Mouse (Mus musculus) lung, postnatal 10 days (tissue): ENCODE data around the gene Rasl12.

ENCODE experiments used
- DNase-seq: peaks from one replicate; pipeline ENCODE4 v3.0.0; 2021

Rasl12 gene

DNA sequence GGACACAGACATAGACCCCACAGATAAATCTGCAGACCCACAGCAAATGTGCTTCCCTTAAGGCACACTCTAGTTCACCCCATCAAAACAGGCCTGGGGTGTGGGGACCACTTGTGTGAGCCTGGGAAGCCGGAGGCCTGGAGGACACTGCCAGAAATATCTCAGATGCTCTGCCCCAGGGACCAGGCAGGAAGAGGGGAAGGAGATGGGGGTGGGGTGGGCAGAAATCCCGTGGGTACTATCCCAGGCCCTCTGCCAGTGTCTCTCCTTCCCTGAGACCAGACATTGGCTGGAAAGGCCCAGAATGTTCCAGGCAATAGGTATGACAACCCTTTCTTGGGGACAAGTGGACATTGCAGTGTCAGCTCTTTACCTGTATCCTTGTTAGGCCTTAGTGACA lies 4.7 kb upstream of the Rasl12 start:
- DNase-seq: peak; percentile 55

DNA sequence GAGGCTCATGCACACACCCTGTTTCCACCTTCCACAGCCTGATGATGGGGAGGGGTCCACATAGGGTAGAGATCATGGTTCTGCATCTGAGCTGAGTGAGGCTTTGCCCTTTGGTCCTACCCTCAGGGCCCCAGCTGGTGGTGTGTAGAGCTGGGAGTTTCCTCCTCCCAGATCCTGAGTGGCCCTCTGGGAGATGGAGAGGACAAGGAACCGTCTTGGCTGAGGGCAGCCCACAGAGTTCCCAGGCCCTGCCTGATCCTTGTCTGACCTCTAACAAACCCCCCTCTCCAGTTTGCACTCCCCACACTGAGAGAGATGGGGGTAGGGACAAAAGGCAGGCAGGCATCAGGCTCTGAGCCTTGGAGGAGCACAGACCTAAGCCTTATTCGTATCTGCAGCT lies 3.9 kb upstream of the Rasl12 start:
- peak; percentile 48 for DNase-seq

DNA sequence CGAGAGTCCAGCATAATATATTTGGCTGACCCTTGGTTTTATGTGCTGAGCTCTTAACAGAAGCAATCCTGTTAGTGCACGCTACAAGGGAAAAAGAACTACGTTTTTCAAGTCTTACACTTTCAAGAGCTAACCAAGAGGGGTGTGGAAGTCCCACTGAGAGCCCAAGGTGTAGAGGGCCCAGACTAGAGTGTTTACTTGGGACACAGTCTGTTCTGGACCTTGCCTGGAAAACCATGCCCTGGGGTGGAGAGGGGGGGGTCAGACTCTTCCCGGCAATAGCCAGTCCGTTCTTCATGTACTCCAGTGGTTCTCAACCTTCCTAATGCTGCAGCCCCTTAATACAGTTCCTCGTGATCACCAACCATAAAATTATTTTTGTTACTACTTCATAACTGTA lies 1.6 kb downstream of the Rasl12 start:
- peak; percentile 54 for DNase-seq

DNA sequence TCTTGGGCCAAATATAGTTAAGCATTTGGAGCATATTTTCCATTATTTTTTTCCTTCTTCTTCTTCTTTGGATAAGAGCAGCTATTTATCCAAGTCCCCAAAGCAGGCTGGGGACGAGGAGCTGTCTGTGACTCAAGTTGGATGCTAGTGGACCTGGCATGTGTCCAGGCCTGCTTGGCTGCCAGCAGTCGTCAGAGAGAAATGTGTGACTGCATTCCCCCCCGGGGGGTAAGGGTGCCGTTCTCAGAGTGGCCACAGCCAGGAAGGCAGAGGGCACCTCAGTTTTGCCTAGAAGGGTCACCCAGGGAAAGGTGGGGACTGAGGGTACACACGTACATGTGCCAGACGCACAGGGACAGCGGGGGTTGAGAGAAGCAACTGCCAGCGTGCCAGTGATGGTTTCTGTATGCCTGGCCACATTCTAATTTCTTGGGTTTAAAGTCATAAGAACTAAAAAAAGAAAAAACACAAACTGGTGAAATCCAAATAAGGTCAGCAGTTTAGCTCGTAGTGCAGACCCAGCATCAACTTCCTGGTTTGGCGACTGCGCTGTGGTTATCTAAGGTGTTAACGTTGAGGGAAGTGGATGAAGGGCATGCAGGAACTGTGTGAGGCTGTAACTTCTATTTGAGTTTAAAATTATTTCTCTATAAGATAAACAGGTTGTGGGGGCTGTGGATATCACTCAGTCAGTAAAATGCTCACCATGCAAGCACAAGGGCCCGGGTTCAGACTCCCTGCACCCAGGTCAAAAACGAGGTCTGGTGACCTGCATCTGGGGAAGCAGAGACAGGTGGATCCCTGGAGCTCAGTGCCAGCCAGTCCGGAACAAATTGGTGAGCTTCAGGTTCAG lies 6.3 kb downstream of the Rasl12 start:
- peak; percentile 94 for DNase-seq

DNA sequence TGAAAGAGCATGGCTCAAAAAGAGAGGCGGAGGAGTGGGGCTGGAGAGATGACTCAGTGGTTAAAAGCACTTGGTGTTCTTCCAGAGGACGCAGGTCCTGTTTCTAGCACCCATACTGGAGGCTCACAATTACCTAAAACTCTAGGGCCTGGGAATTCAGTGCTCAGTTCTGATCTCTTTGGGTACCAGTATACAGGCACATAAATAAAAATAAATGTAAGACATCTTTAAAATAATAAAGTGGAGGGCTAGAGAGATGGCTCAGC lies 6.8 kb downstream of the Rasl12 start:
- DNase-seq: no peak

DNA sequence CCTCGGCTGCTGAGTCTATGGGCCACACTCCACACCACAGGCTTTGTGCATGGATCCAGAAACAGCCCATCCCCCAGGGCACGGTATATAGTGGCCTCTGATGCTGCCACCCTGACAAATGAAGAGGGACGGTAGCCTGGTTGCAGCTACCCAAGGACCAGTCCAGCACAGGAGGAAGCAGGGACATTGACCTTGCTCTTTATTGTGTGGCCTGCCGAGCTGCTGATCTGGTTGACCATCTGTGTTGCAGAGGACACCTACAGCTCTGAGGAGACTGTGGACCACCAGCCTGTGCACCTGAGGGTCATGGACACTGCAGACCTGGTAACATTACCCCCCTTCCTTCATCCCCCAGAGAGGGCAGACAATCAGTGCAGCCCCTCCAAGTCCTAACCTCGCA lies 9.0 kb downstream of the Rasl12 start:
- no peak for DNase-seq

DNA sequence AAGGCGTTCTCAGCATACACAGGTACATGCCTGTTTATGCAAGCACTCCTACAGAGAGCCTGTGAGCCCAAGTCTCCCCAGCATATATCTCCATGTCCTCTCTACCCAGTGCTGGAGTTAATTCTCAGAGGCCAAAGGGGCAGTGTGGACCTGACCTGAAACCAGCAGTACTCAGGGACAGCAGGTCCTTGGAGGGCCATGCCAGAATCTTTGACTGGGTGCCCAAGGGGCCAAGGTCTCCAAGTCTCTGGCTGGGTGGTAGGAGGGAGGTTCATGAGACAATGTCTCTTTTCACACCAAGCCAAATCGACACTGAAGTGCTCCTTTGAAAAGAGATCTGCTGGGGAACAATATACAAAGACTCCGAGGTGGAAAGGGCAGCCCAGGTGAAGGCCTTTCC lies 9.6 kb downstream of the Rasl12 start:
- DNase-seq: no peak

DNA sequence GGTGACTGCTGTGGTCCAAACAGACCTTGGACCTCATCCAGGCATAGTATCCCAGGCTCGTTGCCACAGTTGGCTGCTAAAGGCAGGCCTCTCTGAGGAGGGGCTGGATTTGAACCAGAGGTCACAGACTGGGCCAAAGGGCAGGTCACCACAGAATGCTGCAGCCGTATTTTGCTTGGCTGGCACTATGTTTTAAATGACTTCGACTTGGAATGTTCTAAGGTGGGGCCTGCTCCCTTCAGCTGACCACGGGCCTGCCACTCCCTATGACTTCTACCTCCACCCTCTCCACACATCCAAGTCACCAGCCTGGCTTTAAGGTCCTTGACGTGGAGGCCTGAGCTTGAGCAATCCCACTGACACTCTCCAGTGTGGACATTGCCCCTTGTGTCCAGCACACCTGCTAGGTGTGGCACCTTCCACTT lies 10.6 kb downstream of the Rasl12 start:
- peak; percentile 61 for DNase-seq

DNA sequence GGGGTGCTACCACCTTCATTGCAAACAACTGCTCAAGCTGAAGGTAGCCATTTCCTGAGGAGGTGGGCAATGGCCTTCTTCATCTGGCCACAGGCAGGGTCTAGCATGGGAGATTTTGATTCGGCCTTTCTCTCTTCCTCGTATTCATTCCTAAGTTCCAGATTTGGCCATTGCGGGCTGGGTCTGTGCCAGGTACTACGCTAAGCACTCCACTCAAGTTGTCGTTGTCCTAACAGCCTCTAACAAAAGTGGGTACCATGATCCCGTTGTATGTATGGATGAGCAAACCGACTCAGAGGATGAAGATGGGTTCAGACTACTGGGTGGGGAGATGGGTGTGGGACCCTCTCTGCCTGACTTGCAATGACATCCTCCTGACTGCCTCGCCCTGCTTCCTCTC lies 12.1 kb downstream of the Rasl12 start:
- no peak for DNase-seq

DNA sequence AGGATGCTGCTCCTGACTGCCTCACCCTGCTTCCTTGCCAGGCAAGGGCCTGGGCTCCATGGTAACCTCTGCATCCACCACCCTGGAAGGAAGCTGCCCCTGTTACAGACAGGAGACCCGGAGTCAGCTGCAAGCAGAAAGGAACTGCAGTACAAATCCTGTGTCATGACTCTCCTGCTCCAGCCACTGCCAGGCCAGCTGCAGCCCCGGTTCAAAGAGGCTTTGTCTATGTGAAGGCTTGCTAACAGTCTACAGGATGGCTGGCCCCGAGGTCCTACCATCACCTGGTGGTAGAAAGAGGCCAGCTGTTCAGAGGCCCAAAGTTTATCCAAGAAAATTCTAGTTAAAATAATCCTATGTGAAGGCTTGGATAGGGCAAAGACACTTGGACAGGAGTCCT lies 13.0 kb downstream of the Rasl12 start:
- DNase-seq: no peak

DNA sequence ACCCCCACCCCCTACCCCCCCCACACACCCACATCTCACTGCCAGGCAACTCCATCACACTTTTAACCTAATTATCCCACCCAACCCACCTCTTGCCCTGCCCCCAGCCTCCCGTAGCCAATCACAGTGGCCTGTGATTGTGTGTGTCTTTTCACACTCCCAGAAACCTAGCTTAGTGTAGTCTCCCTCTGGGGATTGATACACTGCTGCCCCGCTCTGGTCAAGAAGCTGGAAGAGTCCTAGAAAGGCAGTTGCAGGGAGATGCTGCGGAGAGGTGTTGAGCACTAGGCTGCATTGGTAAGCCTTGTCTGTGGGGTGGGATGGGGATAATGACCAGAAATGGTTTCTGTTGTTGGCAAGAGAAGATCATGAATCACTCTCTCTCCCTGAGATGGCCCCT lies 19.4 kb downstream of the Rasl12 start:
- no peak for DNase-seq

DNA sequence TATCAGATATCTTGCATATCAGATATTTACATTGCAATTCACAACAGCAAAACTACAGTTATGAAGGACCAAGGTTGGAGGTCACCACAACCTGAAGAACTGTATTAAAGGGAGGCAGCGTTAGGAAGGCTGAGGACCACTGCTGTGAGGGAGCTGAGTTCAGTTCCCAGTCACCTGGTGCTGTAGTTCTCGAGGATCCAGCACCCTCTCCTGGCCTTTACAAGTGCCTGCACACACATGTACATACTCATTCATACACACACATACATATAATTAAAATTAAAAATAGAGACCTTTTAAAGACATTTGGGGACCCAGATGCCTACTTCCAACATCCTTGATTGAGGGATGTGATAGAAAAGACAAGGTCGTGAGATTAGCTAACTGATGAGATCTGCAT lies 21.3 kb downstream of the Rasl12 start:
- no peak for DNase-seq

DNA sequence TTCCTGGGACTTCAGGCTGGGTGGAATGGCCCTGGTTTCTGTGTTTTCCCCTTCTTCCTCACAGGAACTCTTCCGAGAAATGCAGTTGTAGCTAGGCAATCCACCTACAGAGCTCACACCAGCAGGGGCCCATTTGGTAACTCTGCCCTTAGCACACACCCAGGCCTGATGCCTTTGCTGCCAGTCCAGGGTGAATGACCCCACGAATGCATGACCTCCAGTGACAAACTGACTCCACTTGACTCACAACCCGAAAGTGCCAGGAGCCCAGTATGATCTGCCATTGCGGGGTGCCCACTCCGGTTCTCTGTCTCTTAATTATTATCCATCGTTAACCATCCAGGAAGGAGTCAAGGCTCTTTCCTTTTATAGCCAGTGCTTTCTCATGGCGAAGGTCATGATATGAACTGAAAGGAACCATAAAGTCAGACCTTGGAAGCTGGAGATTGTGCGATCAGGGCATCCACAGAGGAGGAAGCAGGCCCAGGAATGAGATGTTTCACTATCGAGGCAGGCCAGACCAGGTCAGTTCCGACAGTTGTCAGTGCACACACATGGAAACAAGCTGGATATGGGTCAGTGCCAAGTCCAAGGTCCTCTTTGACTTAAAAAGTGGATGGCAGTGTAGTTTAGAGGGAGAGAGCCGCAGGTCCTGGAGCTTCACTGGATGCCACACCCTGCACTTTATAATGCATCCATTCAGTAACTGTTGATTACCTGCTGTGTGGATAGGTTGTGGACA lies 24.6 kb downstream of the Rasl12 start, which contains the start of gene Slc51b:
Gene Slc51b, minus strand, starts transcription at position 196 of the 742 bp plus-strand sequence.
- no peak for DNase-seq

DNA sequence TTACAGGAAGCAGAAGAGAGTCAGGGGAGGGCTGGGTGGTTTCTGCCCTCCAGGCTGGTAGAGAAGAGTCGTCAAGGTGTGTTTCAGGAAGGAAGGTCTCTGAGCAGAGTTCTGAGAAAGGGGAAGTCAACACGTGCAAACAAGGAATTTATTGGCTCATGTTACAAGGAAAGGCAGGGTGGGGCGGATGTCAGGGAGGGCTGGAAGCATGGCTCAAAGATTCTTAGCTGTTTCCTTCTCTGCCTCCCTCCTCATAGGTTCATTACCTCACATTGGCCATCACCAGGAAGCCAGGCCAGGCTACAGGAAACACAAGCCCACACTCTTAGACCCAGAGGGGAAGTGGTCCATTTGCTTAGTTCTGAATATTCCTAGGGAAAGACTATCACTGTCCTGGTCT lies 26.1 kb downstream of the Rasl12 start:
- DNase-seq: no peak

DNA sequence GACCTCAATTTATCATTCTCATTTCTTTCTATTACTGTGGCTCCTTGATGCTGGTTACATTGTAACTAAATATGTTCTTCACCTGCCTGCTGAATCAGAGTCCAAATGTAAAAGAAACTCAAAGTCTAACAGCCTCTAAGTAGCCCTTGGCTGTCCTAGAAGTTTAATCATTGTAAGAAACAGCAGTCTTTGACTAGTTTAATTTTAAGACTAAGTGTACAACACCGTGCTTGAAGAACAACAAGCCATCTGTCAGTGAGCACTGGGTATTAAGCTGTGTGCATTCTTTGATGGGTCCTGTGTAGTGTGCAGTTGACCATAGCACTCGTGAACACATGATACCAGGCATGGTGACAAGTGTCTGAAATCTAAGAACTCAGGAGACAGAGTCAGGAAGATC lies 29.2 kb downstream of the Rasl12 start:
- DNase-seq: no peak

DNA sequence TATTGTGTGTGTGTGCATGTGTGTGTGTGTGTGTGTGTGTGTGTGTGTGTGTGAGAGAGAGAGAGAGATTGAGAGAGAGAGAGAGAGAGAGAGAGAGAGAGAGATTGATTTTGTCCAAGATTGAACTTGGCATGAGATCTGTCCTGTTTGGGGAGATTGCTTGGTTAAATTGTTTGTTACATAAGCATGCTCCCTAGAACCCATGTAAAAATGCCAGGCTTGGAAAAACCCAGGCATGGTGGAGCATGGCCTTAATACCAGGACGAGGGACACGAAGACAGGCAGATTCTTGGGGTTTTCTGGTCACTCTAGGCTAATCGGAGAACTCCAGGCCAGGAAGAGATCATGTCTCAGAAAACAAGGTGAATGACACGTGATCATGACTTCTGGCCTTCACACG lies 29.7 kb downstream of the Rasl12 start:
- no peak for DNase-seq

DNA sequence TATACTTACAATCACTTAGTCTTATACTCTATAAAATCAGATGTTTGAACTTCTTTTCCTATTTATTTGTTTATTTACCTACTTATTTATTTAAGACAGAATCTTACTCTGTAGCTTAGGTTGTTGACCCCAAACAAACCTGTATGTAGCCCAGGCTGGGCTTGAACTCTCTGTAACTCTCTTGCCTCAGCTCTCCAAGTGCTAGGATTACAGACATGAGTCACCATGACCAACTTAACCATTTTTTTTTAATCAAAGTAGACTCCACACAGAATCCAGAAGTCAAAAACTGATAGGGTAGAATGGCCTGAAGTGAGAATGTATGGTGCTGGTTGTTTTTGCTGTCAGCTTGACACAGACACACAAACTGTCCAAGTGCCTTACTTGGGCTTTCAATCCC lies 32.1 kb downstream of the Rasl12 start:
- no peak for DNase-seq

DNA sequence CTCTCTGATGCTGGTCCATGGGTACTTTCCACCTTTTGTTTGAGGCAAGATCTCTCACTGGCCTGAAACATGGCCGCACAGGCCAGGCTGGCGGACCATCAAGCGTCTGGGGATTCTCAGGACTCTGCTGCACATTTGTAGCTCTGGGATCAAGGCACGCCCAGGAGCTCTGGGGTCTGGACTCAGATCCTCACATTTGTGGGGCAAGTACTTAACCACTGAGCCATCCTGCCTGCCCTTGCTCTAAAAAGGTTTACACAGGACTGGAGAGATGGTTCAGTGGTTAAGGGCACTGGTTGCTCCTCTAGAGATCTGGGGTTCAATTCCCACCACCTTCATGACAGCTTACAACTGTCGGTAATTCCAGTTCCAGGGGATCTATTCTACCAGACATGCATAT lies 32.6 kb downstream of the Rasl12 start:
- no peak for DNase-seq

DNA sequence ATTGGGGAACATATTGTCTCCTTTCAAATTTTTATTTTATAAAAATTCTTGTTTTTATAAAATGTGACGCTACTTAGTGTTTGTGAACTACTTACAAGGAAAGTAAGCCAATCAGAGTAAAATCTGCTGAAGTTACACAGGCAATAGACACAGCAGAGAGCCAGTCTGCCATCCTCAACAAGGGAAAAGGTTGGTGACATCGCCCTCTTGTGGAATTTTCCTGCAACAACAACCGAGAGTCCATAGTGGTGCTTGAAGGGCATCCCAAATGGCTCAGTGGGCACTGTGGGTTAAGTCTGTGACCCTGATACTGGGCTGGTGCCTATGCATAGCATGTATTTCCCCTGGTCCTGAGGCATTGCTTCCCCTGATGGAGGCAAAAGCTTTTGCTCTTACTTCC lies 33.9 kb downstream of the Rasl12 start:
- peak; percentile 91 for DNase-seq

DNA sequence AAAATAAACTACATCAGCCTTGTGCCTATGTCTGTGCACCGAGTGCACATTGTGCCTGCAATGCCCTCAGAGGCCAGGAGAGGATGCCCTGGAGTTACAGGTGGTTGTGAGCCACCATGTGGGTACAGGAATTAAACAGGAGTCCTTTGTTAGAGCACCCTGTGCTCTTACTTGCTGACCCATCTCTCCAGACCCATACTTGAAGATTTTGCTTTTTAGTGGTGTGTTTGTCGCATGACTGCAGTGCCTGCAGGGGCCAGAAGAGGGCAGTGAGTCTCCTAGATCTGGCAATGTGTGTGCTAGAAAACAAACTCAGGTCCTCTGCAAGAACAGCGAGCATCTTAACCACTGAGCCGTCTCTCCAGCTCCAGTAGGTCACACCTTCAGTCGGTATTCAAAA lies 35.8 kb downstream of the Rasl12 start:
- peak; percentile 65 for DNase-seq

DNA sequence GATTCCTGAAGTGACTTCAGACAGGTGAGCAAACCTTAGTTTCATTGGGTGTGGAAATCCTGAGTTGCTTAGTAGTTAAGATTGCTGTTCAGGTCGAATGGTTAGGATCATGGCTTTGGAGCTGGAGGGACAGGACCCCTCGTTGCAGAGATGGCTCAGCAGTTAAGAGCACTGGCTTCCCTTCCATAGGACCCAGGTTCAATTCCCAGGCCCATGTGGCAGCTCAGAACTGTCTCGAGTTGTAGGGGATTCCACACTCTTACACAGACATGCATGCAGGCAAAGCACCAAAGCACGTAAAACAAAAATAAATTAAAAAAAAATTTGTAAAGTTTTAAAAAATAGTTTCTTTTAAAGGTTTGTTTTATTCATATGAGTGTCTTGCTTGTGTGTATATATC lies 36.9 kb downstream of the Rasl12 start:
- DNase-seq: no peak

DNA sequence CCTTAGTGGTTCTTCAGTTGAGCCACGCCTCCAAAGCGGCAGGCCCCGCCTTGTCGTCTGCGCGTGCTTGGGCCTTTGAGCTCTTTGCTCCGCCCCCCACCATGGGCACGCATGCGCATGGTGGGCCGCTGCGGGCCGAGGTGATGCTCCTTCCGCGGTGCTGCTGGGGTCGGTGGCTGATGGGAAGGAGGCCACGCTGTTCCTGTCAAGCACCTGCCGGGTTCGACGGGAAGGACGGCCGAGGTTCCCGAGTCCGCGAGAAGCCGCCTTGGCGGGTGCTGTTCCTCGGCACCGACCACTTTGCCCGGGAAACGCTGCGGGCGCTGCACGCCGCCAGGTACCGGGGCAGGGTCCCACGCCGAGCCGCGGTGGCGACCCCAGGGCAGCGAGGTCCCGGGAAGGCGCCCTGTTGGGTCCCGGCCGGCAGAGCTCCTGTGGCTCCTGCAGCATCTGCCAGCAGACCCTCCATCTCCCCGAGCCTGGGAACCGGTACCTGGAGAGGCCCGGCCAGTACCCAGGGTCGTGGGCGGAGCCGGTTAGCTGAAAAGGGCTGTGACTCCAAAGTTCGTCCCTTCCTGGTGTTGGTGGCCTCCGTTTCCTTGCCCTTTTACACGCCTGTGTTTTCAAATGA lies 37.5 kb downstream of the Rasl12 start, which contains the start of gene Mtfmt:
Gene Mtfmt, plus strand, starts transcription at position 112 of the 631 bp plus-strand sequence.
- DNase-seq: peak; percentile 97

DNA sequence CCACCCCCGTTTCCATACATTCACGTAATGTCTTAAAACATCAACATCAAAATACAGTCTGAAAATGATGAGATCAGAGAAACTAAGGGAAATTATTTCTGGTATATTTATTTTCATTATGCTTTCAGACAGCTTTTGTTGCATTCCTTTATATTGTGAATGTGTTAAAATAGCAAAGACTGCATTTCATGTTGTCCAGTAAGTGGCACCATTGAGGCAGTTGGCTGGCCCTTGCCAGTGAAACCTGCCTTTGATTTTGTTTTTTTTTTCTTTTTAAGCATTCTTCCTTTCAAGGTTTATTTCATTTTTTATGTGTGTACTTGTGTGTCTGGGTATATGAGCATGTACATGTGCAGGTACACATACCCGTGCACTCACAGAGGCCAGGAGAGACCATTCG lies 46.4 kb downstream of the Rasl12 start:
- DNase-seq: no peak

DNA sequence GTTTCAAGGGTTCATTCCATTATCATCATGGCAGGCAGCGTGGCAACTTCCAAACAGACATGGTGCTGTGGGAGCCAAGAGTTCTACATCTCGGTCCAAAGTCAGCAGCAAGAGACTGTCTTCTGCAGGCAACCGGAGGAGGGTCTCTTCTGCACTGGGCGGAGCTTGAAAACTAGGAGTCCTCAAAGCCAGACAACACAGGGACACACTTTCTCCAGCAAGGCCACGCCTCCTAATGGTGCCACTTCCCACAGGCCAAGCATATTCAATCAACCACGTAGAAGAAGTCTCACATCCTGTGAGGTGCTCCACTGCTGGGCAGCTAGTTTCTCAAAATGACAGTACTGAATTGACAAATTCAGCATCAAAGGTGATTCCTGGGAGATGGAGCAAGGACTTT lies 49.6 kb downstream of the Rasl12 start:
- DNase-seq: no peak
